22 mouse cellular contexts compared by ENCODE assay signal in the genomic region with DNA sequence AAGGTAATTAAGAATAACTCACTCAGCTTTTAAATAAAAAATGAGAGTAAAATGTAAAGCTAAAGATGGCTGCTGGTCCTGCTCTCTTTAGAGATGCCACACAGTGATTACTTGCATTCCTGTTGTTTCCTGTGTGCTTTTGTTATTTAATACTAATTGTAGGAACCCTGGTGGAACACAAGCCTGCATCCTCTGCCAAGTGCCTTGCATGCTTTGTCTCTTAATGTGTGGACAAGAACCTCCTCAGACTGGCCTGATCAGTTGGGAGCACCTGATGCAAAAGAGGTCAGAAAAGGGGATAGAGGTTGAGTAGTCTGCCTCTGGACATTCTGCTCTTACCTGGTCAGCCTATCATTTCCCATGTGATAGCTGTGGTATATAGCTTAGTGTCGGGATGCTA.
"Had no signal": no experiment of that assay in that cellular context is flagged by ENCODE, and none has a peak within 500 bp of the region (broad histone marks: within the 10 kb centered on the region; RNA-seq: fewer than 3 reads in every experiment).

No protein-coding gene starts in this region.

- H3K36me3 ChIP-seq: hindbrain, embryonic 10.5 days; hindbrain, embryonic 12.5 days; kidney, embryonic 15.5 days; limb, embryonic 13.5 days had no signal

- H3K27ac ChIP-seq: heart, embryonic 10.5 days; hindbrain, embryonic 10.5 days; hindbrain, embryonic 12.5 days; hindbrain, embryonic 14.5 days; kidney, postnatal 0 days; limb, embryonic 13.5 days; limb, embryonic 15.5 days had no signal

- H3K9ac ChIP-seq: heart, embryonic 12.5 days; hindbrain, embryonic 12.5 days; hindbrain, embryonic 14.5 days; kidney, embryonic 15.5 days; limb, embryonic 13.5 days; limb, embryonic 15.5 days had no signal

- H3K4me1 ChIP-seq: hindbrain, embryonic 10.5 days; hindbrain, embryonic 12.5 days had no signal

- H3K4me3 ChIP-seq: heart, embryonic 10.5 days; heart, embryonic 12.5 days; hindbrain, embryonic 10.5 days; hindbrain, embryonic 12.5 days; kidney, embryonic 15.5 days; limb, embryonic 13.5 days; limb, embryonic 15.5 days had no signal

- H3K9me3 ChIP-seq: heart, embryonic 10.5 days; heart, embryonic 12.5 days; hindbrain, embryonic 12.5 days; kidney, embryonic 15.5 days; limb, embryonic 13.5 days; limb, embryonic 15.5 days had no signal

- H3K27me3 ChIP-seq: heart, embryonic 12.5 days; hindbrain, embryonic 12.5 days; kidney, embryonic 15.5 days; limb, embryonic 15.5 days had no signal

- H3K4me2 ChIP-seq: heart, embryonic 12.5 days; hindbrain, embryonic 12.5 days; hindbrain, embryonic 14.5 days; kidney, embryonic 15.5 days; limb, embryonic 13.5 days; limb, embryonic 15.5 days had no signal

- ATAC-seq: hindbrain, embryonic 16.5 days; intestine, embryonic 16.5 days had no signal

- DNase-seq: gastrocnemius, postnatal 14 days; gastrocnemius, postnatal 36 days; heart, postnatal 4 days; kidney, adult 11 months; kidney, adult 2 months; kidney, adult 9 months; kidney, postnatal 14 days; kidney, postnatal 36 days; layer of hippocampus, adult 9-11 months; layer of hippocampus, postnatal 36 days; left cerebral cortex, postnatal 4 days had no signal
